Mouse (Mus musculus) E14TG2a.4 (cell line): ENCODE results near the gene March6.

Experiments used
- CTCF ChIP-seq: conservative IDR thresholded peaks from 2 replicates; pipeline ENCODE4 v1.5.1; 2014; ENCODE audit warnings: low read length
- NANOG ChIP-seq: IDR thresholded peaks from 2 replicates; pipeline ENCODE4 v1.6.1; 2014; ENCODE audit warnings: borderline replicate concordance, low read length, mixed read lengths
- POU5F1 ChIP-seq: IDR thresholded peaks from 2 replicates; pipeline ENCODE4 v1.6.1; 2014; ENCODE audit warnings: low read length, borderline replicate concordance

DNA sequence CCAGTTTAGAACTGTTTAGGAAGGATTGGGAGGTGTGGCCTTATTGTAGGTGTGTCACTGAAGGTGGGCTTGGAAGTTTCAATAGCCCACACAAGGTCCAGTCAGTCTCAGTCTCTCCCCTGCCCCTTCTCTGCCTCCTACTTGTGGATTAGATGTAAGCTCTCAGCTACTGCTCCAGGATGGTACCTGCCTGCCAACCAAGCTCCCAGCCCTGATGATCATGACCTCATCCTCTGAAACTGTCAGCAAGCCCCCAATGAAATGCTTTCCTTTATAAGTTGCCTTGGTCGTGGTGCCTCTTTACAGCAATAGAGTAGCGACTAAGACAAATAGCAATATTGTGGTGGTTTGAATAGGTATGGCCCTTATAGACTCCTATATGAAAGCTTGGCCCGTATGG, 7.5 kb upstream of the March6 start:
- TF ChIP-seq CTCF (no peak), POU5F1 (no peak), NANOG (no peak)
